Mouse (Mus musculus) megakaryocyte, embryonic 14.5 days (primary cell): ENCODE data around the gene Nucks1. TPM values are rescaled to one million over a fixed set of nuclear protein-coding genes. Genes with fewer than 3 reads are reported as not detected.

Experiments
- H3K27me3 ChIP-seq: replicated peaks from 2 replicates; pipeline ENCODE3; 2012; ENCODE audit warnings: inconsistent platforms
- H3K36me3 ChIP-seq: replicated peaks from 2 replicates; pipeline ENCODE3; 2012; ENCODE audit warnings: low read length, inconsistent platforms, mixed read lengths
- H3K4me1 ChIP-seq: 2 replicates; pipeline ENCODE4 v1.6.1; 2012; ENCODE audit warnings: inconsistent platforms
- H3K4me3 ChIP-seq: replicated peaks from 2 replicates; pipeline ENCODE3; 2012; ENCODE audit warnings: moderate library complexity, mild to moderate bottlenecking, inconsistent platforms
- H3K9me3 ChIP-seq: 2 replicates; pipeline ENCODE4 v1.6.1; 2012; ENCODE audit warnings: inconsistent platforms
- FLI1 ChIP-seq: IDR thresholded peaks from 2 replicates; pipeline ENCODE4 v1.6.1; 2012; ENCODE audit warnings: low read length, inconsistent platforms, mixed read lengths
- GATA1 ChIP-seq: IDR thresholded peaks from 3 replicates; pipeline ENCODE4 v1.6.1; 2012; ENCODE audit warnings: mixed read lengths, low read length, inconsistent platforms, borderline replicate concordance
- polyA plus RNA-seq: library from polyadenylated mRNA; stranded (reverse); fragments of >175 nt; gene quantifications from 2 replicates; pipeline ENCODE4 v1.2.3, GENCODE M21; 2012; ENCODE audit warnings: low replicate concordance; ENCODE audit not compliant: insufficient read depth

Nucks1 gene
- polyA plus RNA-seq, 1 experiment: 16.9 TPM

DNA sequence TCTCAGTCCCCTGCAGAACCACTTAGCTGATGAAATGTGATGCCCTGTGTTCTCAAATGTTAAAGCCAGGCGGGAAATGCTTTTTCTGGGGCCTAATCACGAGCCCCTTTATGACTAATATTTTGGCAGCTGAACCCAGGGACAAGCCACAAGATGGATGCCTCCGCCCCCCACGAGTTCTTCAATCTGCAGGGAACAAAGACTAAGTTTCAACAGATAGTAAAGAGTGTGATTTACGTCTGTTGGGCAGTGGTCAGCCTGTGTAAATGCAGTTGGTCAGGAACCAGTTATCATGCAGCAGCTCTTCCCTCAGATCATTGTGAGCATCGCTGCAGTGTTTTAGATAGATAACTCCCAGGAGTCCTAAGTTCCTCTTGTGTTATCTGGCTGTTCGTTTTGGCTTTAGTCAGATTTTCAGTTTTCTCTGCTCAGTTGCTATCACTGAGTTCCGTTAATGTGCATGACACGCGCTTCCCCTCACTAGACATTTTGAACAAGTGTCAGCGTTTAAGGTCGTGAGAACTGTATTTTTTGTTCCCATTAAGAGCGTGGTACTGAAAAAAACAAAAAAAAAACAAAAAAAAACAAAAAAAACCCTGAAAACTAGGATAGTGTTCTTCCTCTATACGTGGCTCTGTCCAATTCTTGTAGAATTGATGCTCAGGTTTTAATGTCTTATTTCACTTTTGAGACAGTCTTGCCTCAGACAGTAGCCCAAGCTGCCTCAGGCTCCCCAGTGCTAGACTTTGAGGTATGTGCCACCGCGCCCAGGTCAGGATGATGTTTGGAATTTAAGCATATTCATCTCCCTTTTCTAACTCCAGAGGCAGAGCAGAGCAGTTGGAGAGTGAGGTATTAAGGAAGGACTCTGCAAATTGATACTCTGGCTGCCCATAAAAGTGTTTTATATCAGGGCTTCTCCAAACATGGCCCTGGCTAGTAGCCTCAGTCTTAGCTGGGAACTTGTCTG lies 32.6 kb downstream of the Nucks1 start:
- Histone ChIP-seq H3K4me1 (peaks cover 41% of the 10 kb centered on the region), H3K36me3 (peaks cover 15% of the 10 kb centered on the region), H3K27me3 (peaks cover 12% of the 10 kb centered on the region), H3K9me3 (no peaks in the 10 kb centered on the region), H3K4me3 (peak overlapping the region; percentile 38)
- TF ChIP-seq GATA1 (no peak), FLI1 (no peak)

DNA sequence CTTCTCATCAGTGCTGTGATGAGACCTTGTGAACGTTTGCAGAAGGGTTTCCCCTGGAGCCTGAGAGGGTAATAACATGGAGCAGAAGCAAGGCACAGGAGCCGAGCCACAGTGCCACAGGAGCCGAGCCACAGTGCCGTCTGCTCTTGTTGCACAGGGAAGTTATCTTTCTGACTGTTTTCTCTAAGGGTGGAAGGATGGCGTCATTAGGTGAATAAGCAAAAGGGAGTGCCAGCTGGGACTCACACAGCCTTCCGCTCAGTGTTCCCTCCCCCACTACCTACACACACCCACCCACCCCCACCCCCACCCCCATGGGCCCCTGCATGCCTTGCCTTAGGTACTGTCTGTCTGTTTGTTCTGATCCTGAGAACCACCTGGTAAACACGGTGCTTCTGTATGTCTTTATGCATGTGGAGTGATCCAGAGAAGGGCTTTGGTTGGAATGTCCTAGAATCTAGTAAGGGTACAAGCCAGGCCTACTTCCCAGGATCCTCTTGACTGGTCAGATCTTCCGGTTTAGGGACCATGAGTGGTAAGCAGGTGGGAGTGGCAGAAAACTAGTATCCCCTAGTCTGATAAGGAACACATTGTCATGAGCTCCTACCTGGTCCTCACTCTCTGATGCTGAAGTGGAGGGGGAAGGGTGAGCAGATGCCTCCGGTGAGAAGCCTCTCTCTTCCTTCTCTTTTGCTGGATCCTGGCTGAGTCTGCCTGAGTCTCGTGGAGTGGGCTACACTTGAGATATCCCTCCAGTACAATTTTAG lies 35.5 kb downstream of the Nucks1 start:
- Histone ChIP-seq H3K27me3 (peaks cover 25% of the 10 kb centered on the region), H3K36me3 (no peaks in the 10 kb centered on the region), H3K4me3 (no peak overlapping the region), H3K9me3 (peaks cover 4% of the 10 kb centered on the region; the same call in 1 of the 2 replicates), H3K4me1 (peaks cover 43% of the 10 kb centered on the region)
- TF ChIP-seq GATA1: no peak

DNA sequence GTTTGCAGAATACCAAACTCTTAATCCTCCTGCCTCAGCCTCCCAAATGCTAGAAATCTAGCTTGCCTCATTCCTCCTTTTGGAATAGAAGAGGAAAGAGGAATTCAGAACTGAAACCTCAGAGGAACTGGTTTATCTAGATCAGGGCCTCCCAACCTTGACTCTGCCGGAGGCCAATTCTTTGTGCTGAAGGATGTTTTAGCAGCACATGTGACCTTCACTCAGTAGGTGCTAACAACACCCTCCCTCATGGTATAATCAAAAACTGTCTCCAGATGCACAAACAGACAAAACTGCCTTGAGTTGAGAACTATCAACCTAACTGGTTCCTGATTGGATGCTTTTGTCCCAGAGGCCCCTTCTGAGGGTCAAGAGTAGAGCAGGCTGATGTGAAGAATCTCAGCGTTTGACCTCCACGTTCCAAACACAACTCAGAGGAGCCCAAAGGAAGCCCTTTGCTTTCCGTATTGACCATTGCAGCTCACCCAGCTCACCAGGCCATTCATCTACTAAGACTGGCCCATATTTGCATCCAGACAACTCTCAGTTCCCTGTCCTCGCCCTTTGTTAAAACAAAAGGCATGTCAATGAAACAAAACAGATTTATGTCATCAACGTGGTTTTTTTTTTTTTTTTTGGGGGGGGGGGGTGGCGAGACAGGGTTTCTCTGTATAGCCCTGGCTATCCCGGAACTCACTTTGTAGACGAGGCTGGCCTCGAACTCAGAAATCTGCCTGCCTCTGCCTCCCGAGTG lies 36.3 kb downstream of the Nucks1 start:
- no peak overlapping the region for H3K4me3 ChIP-seq
- peaks cover 35% of the 10 kb centered on the region for H3K4me1 ChIP-seq
- peaks cover 25% of the 10 kb centered on the region for H3K27me3 ChIP-seq
- H3K36me3 ChIP-seq: no peaks in the 10 kb centered on the region
- peaks cover 4% of the 10 kb centered on the region; the same call in 1 of the 2 replicates for H3K9me3 ChIP-seq
- TF ChIP-seq GATA1 (no peak), FLI1 (no peak)

DNA sequence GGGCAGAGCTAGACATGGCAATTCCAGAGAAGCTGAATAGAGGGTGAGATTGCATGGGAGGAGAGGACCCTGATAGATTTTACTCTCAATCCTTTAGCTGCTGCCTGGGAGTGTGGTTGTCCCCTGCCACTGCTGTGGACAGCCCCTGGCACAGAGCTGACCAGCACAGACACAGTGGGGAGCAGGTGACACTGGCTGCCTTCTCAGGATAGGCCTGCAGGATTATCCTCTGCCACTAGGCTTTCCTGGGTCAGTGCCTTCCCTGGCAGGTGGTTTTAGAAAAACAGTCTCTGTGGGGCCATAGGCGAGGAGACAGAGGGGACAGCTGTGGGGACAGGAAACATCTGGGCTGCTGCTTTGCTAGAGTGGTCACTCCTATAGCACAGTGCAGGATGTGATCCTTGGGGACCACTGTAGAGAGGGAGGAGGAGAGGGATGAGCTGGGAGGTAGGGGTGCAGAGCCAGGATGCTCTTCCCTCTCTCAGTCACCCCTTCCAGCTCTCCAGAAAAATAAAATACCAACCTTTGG lies 37.7 kb downstream of the Nucks1 start:
- no peaks in the 10 kb centered on the region for H3K36me3 ChIP-seq
- peaks cover 36% of the 10 kb centered on the region for H3K27me3 ChIP-seq
- peaks cover 24% of the 10 kb centered on the region for H3K4me1 ChIP-seq
- H3K4me3 ChIP-seq: no peak overlapping the region
- peaks cover 4% of the 10 kb centered on the region; the same call in 1 of the 2 replicates for H3K9me3 ChIP-seq
- TF ChIP-seq FLI1: no peak
- no peak for TF ChIP-seq GATA1

DNA sequence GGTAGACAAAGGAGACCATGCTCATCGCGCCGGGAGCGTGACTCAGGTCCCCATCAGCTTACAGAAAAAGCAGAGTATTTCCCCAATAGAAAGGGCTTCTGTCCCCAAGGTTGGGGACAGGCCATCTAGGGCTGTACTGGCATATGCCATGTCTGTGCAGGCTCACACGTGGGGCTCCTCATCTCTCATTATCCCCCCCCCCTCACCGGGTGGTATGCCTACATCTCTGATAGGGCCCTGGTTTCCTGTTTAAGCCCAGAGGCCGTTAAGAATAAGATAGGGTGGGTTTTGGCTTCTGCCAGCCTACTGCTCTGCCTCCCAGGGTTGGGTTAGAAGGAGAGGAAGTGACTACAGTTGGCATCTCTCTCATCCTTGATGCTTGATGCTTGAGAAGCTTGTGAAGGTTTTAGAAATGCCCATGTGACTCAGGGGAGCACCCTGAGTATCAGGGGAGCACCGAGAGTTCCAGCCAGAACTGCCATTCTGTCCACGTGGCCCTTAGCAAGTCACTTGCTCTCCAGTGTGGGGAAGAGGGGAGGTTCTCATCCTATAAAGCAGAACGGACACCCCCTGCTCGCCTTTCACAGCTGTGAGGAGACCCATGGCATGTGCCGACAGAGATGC lies 44.0 kb downstream of the Nucks1 start:
- TF ChIP-seq GATA1: no peak
- peaks cover 35% of the 10 kb centered on the region for H3K4me1 ChIP-seq
- peaks cover 4% of the 10 kb centered on the region; the same call in 1 of the 2 replicates for H3K9me3 ChIP-seq
- H3K36me3 ChIP-seq: no peaks in the 10 kb centered on the region
- peak overlapping the region; percentile 20 for H3K4me3 ChIP-seq
- H3K27me3 ChIP-seq: peaks cover 66% of the 10 kb centered on the region

DNA sequence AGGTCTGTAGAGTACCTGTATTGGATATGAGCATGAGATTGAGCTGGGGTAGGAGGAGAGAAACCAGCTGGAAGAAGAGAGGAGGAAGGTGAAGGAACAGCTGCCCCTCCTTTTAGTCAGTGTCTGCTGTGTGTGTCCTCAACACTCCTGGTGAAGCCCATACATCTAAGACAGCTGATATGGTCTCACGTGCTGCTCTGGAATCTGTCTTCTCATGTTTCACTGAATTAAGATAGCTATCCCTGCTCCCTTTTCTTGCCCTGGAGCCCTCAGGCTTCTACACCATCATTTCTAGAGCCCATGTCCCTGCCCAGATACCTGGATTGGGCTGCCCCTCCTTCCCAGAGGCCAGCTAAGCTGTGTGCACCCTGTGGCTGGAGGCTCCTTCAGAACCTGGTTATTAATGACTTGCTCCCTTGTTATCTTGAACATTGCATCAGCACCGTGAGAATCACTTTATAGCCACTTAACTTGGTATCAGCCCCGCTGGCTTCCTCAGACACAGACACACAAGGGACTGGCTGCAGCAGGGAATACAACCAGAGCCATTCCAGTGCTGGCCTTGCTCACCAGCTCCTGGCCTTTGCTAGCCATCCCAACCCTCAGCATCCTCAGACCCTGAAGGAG lies 44.9 kb downstream of the Nucks1 start:
- Histone ChIP-seq H3K4me1 (peaks cover 38% of the 10 kb centered on the region), H3K27me3 (peaks cover 68% of the 10 kb centered on the region), H3K36me3 (no peaks in the 10 kb centered on the region), H3K4me3 (no peak overlapping the region), H3K9me3 (peaks cover under 1% of the 10 kb centered on the region; the same call in 1 of the 2 replicates)
- no peak for TF ChIP-seq GATA1
- TF ChIP-seq FLI1: no peak

DNA sequence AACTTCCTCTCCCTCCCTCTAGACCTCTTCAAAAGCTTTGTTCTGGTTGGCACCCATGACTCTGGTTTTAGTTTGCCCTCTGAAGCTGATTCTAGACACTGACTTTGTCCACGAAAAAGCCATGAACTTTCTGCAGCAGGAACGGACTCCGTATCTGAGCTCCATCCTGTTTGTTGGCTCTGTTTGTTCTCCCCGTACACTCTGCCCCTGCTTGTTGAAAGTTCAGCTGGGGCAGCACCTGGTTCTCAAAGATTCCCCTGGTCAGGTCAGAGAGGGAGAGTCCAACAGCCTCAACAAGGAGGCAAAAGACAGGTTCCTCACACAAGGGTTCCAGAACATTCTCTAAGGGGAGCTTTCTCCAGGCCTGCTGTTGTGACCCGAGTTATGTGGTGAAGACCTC lies 47.1 kb downstream of the Nucks1 start:
- peaks cover 54% of the 10 kb centered on the region for H3K4me1 ChIP-seq
- no peak overlapping the region for H3K4me3 ChIP-seq
- H3K36me3 ChIP-seq: no peaks in the 10 kb centered on the region
- H3K9me3 ChIP-seq: no peaks in the 10 kb centered on the region
- peaks cover 81% of the 10 kb centered on the region for H3K27me3 ChIP-seq
- no peak for TF ChIP-seq GATA1
- TF ChIP-seq FLI1: no peak

DNA sequence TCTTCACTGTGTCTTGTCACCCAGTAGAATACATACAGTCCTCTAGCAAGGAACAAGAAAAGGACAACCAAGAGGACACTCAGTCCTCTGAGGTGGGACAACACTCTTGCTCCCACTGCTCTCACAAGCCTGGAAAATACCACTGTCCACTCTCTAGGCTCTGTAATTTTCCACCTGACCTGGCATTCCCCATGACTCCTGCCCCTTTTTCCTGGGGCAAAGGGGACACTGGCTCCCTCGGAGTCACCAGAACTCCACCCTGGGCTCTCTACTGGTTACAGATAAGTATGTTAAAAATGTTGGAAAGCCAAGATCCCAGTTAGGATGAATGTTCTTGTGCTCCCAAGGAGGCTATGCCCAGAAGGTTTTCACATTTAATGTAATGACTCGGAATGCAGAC lies 50.7 kb downstream of the Nucks1 start:
- peaks cover 48% of the 10 kb centered on the region for H3K4me1 ChIP-seq
- TF ChIP-seq GATA1: no peak
- no peak for TF ChIP-seq FLI1
- peaks cover 91% of the 10 kb centered on the region for H3K27me3 ChIP-seq
- H3K36me3 ChIP-seq: no peaks in the 10 kb centered on the region
- no peak overlapping the region for H3K4me3 ChIP-seq
- no peaks in the 10 kb centered on the region for H3K9me3 ChIP-seq

DNA sequence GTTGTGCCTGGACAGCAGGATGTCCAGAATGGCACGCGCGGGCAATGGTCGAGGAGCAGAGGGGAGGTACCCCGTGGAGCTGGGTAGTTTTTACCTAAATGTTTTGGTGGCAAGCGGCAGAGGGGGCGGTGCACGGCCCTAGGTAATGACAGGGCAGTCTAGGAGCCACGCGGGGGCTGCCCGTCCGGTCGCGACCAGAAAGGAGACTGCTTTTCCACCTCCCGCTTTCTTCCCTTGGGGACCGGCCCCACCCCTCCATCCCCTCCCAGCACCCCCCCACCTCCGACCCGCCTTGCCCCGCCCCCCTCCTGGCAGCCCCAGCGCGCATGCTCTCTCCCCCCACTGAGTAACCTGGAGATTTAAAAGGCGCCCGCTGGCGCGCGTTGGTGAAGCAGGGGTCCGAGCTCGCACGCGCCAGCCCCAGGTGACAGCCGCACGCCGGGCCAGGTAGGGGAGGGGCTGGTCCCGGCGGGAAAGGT lies 52.3 kb downstream of the Nucks1 start, which contains the start of gene Slc45a3:
Gene Slc45a3 (plus strand): TSS at position 362 of the 479 bp plus-strand sequence.
- Histone ChIP-seq H3K4me1 (peaks cover 48% of the 10 kb centered on the region), H3K36me3 (no peaks in the 10 kb centered on the region), H3K27me3 (peaks cover 91% of the 10 kb centered on the region), H3K4me3 (peak within 1 kb of the TSS; percentile 91), H3K9me3 (no peaks in the 10 kb centered on the region)
- no peak for TF ChIP-seq FLI1
- TF ChIP-seq GATA1: no peak
